Mouse (Mus musculus) spleen, adult 18-20 months (tissue): ENCODE measurements around the gene Glis3.

Experiments
- DNase-seq, 2 experiments: peaks; one replicate each; pipeline ENCODE4 v3.0.0; 2022; ENCODE audit warnings: mixed read lengths in 2 of 2

The Glis3 gene

DNA sequence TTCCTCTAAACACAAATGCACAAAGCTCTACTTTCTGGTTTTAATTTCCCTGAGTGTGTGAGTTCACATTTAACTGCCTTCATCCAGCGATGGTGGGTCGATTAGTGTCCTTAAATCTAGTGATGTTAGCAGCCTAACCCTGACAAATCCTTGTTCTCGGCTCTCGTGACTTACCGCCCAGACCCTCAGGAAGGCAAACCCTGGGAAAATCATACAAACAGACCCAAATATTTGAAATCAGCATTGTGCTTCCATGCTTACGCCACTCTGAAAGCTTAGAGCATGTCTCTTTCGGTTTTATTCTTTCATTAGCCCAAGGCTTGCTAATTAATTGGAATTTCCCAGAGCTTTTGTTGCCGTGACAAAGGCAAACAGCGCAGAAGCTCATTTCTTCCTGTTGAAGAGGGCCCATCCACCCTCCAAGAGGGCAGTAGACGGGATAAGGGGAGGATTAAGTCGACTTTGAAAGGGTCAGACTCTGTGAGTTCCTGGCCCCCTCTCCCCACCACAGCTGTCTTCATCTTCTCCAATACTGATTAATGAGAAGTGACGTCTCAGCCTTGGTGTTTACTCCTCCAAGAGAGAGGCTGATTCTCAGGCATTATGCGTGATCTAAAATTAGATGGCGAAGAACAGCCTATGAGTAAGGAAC is 100.0 kb downstream of the Glis3 start:
- DNase-seq, result no peak

- no peak for DNase-seq
Measured at GRCm38 (mm10) chr19:28577023-28577422, 102.9 kb downstream of the Glis3 start.

DNA sequence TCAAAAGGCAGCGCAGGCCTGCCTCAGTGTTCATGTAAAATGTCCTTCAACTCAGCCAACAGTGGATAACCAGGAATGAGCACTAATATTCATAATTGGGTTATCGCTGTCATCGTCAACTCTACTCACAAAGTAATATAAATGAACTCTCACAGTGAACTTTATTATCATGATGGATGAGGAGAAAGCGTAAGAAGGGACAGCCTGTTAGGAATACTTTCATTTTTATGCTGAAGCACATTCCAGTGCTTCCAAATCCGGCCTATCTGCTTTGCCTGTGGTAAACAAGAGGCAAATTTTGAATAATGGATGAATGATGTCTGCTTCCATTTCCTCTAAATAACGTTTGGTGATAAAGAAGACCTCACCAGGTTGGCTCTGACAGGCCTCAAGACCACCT is 103.3 kb downstream of the Glis3 start:
- no peak for DNase-seq

- no peak for DNase-seq
Measured at GRCm38 (mm10) chr19:28573641-28574040, 106.2 kb downstream of the Glis3 start.

DNA sequence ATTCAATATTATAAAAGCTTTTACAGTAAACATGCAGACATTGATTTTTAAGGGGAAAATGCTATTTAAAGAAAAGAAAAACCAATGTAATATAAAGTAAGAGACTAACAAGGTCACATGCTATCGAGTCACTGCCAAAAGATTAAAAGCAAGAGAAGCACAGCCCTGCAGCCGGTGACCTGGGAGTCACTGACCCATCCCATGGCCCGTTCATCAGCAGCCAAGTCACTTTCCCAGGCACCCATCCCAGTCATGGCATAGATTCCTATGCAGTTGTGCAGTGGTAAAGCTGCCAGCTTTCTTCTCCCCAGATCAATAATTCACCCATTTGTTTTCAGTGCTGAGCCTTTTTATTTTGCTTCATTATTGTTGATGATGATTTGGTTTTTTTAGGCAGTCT is 110.0 kb downstream of the Glis3 start:
- DNase-seq, result no peak

GRCm38 (mm10) chr19:28567100-28567499 is 112.8 kb downstream of the Glis3 start:
- DNase-seq, result no peak

GRCm38 (mm10) chr19:28566554-28566953 is 113.3 kb downstream of the Glis3 start:
- no peak for DNase-seq

- no peak for DNase-seq
Measured at GRCm38 (mm10) chr19:28561697-28562002, 118.2 kb downstream of the Glis3 start.

DNA sequence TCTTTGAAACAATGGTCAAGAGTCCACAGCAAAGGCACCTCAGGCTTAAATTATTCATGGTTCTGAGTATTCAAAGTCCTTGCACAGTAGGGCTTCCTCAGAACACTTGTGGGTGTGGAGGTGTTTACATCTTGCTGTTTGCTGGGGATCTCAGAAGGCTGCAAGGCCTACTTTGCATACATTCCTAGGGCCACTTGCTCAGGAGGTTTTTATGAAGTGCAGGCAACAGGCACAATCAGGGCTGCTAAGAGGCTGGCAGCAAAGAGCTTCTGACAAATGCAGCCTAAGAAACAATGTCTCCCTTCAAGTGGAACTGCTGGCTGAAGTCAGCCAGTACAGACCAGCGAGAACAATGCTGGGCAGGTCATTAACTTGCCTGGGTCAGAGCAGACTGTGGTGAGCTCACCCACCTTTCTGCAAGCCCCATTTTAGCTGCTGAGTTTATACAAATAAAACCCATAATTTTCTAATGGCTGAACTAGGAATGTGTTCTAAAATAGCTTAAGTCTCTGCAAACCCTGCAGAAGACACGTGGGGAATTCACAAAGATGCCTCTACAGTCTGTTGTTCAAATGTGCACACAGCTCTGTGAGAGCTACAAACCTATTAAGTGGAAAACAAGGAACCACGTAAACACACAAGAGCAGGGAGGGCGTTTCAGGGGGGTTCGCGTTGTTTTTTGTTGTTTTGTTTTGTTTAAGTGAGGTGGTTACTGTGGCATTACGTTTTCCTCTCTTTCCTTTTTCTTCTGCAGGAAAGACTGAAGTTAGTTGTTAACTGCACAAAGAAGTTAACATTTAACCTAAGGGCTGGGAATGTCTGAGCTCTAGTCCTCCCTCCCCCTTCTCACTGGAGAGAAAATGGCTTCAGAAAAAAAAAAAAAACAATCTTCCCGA is 118.8 kb downstream of the Glis3 start:
- DNase-seq, result no peak

GRCm38 (mm10) chr19:28559836-28560235 is 120.0 kb downstream of the Glis3 start:
- DNase-seq, result no peak

DNA sequence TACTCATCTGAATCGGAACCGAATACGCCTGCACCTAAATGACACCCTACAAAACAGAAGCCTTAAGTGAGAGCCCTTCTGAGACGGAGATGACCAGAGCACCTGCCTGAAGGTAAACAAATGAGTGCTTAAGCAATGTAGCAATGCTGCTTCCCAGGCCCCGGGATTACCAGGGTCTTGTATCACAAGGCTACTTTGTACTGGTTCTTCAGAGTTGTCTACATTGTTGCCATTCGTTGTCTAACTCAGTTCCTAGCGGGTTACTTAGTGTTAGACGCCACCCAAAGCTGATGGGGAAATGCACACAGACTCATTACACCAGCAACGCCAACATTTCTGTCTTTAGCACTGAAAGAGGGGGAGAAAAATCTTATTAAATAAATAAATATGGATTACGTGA is 120.5 kb downstream of the Glis3 start:
- DNase-seq, result no peak

GRCm38 (mm10) chr19:28558661-28559060 is 121.2 kb downstream of the Glis3 start:
- no peak for DNase-seq

GRCm38 (mm10) chr19:28557559-28558328 is 122.1 kb downstream of the Glis3 start:
- no peak for DNase-seq

DNA sequence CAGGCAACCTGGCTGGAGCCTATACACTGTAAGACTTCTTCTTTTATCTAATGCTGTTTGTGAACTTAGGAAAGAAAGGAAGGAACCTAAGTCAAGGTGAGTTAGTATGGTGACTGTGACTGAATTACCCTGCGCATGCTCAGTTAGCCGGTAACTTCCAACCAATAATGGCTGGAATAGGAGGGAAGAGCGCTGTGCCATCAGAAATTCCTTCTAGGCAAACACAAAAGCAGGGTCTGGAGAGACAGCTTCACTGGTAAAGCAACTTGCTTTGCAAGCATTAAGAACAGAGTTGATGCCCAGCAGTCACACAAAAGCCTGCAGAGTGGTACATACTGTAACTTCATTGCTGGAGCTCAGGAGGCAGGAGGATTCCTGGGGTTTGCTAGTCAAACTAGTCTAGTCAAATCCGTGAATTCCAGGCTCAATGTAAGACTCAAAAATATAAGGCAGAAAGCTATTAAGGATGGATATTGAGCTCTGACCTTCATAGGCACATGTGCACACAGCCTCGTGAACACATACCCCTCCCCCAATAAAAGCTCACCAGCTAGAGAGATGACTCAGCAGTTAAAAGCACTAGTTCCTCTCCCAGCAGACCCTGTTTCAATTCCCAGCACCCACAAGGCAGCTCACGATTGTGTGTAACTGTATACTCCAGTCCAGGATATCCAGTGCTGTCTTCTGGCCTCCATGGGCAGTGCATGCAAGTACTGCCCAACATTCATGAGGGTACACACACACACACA is 124.5 kb downstream of the Glis3 start:
- no peak for DNase-seq

DNA sequence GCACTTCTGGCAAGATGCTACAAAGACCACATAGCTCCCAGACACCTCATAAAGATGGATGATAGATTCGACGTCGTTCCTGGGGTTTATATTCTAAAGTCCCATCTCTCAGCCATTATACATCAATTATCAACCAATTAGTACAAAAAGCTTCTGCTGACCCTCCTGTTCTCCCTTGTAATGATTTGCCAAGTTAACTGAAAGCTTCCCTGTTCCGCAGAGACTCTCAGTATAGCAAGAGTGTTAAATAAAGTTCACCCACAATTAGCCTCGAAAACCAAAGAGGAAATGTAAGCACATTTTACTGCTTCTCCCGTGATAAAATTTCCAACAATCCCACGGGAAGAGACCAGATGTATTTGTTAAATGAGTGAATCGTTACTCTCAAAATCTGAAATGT is 129.3 kb downstream of the Glis3 start:
- DNase-seq, result no peak

DNA sequence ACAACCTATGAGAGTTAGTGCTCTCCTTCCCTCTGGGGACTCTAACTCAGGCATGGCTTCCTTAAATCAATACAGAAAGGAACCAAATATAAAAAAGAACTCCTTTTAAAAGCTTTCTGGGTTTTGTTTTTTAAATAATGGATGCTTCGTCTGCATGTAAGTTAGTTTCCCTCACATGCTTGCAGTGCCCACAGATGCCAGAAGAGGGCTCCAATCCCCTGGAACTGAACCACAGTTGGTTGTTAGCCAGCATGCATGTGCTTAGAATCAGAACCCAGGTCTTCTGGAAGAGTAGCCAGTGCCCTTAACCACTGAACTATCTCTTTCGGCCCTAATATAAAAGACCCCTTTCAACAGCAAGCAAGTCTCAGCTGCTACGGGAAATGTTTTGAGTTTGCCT is 132.9 kb downstream of the Glis3 start:
- no peak for DNase-seq

- DNase-seq, result no peak
Measured at GRCm38 (mm10) chr19:28545493-28545892, 134.4 kb downstream of the Glis3 start.

DNA sequence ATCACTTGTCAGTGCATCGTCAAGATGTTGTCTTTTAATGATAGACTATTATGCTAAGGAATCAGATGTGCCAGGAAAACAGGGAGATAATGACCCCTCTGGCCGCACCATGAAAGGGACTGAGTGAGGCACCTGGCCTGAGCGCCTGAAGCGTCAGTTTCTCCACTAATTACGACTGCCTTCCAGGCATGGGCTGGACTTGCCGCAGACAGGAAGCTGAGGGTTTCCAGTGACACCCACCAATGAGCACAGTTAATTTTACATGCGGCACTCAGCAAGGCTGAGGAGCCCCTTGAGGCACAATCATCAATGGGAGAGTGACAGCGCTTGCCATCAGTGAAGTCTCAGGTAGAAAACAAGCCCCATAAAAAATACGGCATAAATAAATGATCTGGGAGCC is 141.1 kb downstream of the Glis3 start:
- no peak for DNase-seq

DNA sequence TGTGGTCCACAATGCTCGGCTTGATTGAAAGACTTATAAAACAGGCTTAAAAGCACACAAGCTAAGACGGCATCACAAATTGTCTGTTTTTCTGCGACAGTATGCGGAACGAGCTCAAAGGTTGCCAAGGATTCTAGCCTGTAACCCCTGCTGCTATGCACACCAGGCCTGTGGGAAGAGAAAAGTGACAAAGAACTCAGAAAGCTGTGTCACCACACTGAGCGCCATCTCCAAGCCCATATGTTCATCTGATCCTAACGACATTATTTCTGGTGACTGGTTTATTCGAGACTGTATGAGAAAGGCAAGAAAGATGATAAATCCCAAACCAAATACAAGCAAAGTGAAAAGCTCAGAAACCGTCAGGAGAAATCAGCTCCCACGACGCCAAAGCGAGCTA is 144.9 kb downstream of the Glis3 start:
- no peak for DNase-seq

- DNase-seq, result no peak
Measured at GRCm38 (mm10) chr19:28533576-28533975, 146.3 kb downstream of the Glis3 start.

GRCm38 (mm10) chr19:28531750-28532149 is 148.1 kb downstream of the Glis3 start:
- no peak for DNase-seq

DNA sequence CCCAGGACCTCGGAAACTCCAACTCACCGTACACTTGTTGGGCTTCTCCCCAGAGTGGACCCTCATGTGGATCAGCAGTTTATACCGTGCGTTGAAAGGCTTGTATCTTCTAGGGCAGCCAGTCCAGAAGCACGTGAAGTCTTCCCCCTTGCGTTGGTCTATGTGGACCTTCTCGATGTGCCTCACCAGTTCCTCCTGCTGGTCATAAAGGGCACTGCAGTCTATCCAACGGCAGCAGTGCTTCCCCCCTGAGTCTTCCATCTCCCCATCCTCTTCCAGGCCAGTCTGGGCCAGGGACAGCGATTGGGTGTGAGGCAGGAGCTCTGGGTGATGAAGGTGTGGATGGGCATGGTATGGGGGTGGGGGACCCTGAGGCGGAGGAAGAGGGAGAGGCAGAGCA is 149.0 kb downstream of the Glis3 start:
- DNase-seq, result peak; percentile 6 to 24

DNA sequence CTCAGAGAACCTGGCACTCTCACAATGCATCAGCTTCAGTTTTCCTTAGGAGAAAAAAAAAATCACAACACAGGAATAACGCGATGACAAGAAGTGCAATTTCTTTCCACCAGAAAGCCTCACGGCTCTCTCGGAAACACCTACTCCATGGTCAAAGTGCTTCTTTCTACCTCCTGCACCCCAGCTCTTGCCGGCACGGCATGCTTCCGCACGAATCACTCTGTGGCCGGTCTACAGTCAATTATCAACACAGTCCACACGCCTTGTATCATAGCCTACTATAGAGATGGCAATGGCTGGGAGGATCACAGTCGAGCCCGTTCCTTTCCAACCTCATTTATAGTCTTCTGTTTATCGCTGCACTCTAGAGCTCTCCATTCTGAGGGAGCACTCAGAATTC is 150.9 kb downstream of the Glis3 start:
- no peak for DNase-seq
